Mouse (Mus musculus): ENCODE measurements around the gene Foxq1. TPM values are rescaled to one million over a fixed set of nuclear protein-coding genes. Genes with fewer than 3 reads are reported as not detected.

Gene Foxq1
- total RNA-seq, 2 experiments from 2014 or later = 2.1 to 2.2 TPM

DNA sequence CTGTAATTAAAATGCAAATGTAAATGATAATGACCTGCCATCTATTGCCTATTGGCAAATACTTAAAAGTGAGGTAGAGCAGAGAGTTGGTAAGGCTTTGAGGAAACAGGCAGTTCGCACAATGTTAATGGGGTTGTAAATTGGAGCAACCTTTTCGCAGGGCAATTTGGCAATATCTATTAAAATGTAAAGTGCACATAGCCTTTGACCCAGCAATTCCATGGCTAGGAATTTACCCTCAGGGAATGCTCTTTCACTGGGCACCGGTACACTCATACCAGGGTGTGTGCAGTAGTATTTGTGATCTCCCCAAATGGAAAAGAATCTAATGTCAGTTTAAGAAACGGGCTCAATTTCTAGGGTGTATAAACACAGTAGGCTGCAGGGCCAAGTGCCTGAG lies 20.8 kb downstream of the Foxq1 start:
- no peak for TF ChIP-seq CTCF (IDR thresholded peaks at IDR 0.05)
- intact Hi-C loops (cut with DNase I) = no loop called here
- Histone ChIP-seq H3K27ac (no peak overlapping the region), H3K4me3 (no peak overlapping the region)
- no peak for DNase-seq (ENCODE audit: extremely low spot score in 1 of 2, low spot score in 2 of 2)

DNA sequence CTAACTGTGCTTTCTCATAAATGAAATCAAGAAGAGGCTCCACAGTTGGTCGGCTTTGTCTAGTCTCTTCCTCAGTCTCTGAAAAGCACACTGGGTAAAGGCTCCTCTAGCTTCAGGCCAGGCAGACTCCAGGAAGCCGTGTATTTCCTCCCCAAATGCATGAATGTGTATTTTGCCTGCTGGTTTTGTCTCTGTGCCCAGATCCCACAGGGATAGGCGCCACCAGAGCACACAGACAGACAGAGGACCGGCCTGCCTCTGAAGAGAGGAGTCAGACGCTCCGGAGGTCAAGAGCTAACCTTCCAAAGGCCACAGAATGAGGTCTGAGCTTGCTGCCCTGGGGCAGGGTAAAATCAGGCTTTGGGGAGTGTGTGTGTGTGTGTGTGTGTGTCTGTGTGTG lies 21.6 kb downstream of the Foxq1 start:
- TF ChIP-seq CTCF (IDR thresholded peaks at IDR 0.05) = no peak
- intact Hi-C loops (cut with DNase I) = no loop called here
- H3K4me3 ChIP-seq = no peak overlapping the region
- no peak for DNase-seq (ENCODE audit: extremely low spot score in 1 of 2, low spot score in 2 of 2)
- H3K27ac ChIP-seq = no peak overlapping the region

DNA sequence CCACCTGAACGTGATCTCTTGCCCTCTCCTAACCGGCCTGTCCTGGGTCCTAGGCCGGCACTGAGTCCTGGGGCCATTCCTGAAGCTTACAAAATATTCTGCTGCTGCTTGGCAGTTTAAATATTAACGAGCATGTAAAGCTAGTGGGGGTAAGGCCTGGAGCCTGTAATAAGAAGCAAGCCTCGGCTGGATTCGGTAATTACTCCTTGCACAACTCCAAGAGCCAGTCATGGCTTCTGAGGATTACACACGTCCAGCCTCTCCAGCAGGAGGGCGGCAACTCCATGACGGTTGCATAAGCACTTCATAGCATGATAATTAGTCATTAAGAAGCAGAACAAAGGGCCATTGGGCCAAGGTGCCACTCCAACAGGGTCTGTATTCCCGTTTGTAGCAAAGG lies 22.5 kb downstream of the Foxq1 start:
- TF ChIP-seq CTCF (IDR thresholded peaks at IDR 0.05) = no peak
- no peak overlapping the region for H3K4me3 ChIP-seq
- intact Hi-C loops (cut with DNase I) = no loop called here
- DNase-seq (ENCODE audit: extremely low spot score in 1 of 2, low spot score in 2 of 2) = no peak
- no peak overlapping the region for H3K27ac ChIP-seq

DNA sequence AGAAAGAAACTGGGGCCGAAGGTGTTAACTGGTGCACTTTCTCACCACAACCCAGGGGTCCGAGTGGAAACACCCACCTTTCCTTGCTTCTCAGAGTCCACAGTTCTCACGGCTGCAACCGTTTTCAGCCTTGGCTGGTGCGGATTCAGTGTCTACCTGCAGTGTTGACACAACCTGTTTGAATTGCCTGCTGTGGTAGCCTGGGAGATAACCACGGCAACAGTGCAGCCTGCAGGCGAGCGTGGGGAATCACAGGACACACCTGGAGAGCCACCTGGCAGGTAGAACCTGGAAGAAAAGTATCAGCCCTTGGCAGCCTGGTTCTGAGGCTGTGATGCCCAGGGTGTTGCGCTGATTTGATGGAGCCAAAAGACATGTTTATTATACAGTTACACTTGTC lies 23.9 kb downstream of the Foxq1 start:
- DNase-seq (ENCODE audit: extremely low spot score in 1 of 2, low spot score in 2 of 2) = no peak
- intact Hi-C loops (cut with DNase I) = no loop called here
- H3K27ac ChIP-seq = no peak overlapping the region
- no peak; the same call in 1 of the 2 replicates for TF ChIP-seq CTCF (IDR thresholded peaks at IDR 0.05)
- H3K4me3 ChIP-seq = no peak overlapping the region

DNA sequence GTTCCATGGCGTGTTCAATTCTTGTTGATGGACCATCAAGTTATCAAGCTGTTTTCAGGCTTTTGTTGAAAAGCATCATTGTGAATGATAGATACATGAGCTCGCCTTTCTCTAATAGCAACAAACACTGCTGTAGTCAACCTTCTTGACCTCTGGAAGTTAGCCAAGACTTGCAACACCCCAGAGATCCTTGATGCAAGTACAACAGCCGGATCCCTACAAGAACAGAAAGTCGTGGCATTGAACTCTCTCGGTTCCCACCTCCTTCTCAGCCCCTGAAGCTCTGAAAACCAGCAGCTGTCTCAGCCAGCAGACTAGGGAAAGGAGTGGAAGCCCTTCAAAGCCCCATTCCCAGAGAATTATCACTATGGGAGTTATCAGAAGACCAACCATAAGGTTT lies 31.4 kb downstream of the Foxq1 start:
- no peak for TF ChIP-seq CTCF (IDR thresholded peaks at IDR 0.05)
- intact Hi-C loops (cut with DNase I) = no loop called here
- no peak overlapping the region for H3K4me3 ChIP-seq
- no peak for DNase-seq (ENCODE audit: extremely low spot score in 1 of 2, low spot score in 2 of 2)
- H3K27ac ChIP-seq = no peak overlapping the region

DNA sequence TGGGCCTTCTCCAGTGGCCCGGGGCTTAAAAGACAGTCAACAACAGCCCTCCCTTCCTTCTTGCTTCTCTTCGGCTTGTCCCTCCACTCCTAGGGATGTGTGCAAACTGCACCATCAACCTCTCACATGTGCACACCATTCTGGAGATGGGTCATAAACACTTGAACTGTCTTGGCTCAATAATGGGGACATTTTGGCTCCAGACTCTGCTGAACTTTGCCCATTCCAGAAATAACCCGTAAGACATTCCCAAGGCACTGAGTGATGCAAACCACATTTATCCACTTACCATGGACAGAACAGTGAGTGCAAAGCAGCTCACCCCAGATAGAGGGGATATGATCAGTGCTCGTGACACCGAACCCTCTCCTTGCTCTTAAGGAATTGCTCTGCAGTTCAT lies 43.6 kb downstream of the Foxq1 start:
- no peak for DNase-seq (ENCODE audit: extremely low spot score in 1 of 2, low spot score in 2 of 2)
- no peak for TF ChIP-seq CTCF (IDR thresholded peaks at IDR 0.05)
- H3K27ac ChIP-seq = no peak overlapping the region
- no peak overlapping the region for H3K4me3 ChIP-seq
- intact Hi-C loops (cut with DNase I) = no loop called here

DNA sequence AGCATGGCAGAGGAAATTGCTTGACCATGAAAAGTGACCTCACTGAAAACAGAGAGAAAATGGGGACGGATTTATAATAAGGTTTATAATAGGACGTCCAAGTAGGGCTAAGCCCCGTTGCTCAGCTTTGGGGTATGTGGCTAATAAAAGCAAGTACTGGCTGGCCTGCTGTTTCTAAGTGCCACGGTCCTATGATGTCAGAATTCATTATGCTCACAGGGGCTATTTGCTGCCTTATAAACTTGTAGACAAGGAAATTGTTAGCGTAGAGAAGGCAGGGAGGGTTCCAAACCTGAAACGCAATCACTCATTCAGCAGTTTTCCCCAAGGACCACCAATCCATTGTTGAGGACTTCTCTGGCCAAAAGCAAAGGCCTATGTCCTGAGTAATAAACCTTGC lies 48.0 kb downstream of the Foxq1 start:
- TF ChIP-seq CTCF (IDR thresholded peaks at IDR 0.05) = no peak
- H3K4me3 ChIP-seq = no peak overlapping the region
- no peak overlapping the region for H3K27ac ChIP-seq
- no peak for DNase-seq (ENCODE audit: extremely low spot score in 1 of 2, low spot score in 2 of 2)
- intact Hi-C loops (cut with DNase I) = no loop called here

Other genes starting within 250 kb of the Foxq1 start
- gene A530084C06Rik, start 3.2 kb downstream of the Foxq1 start, total RNA-seq (2021) = under 1 TPM; 0.38 to 0.49 TPM
- gene Foxf2, start 69.7 kb downstream of the Foxq1 start, total RNA-seq (2021) = 1 to 10 TPM; 4.6 to 4.9 TPM

Measured in left cerebral cortex, adult 2 months (tissue).